Mouse (Mus musculus) thymus, postnatal 25 days (tissue): ENCODE measurements around the gene Napsa.

Experiments
- DNase-seq: peaks from one replicate; pipeline ENCODE4 v3.0.0; 2022

The Napsa gene

DNA sequence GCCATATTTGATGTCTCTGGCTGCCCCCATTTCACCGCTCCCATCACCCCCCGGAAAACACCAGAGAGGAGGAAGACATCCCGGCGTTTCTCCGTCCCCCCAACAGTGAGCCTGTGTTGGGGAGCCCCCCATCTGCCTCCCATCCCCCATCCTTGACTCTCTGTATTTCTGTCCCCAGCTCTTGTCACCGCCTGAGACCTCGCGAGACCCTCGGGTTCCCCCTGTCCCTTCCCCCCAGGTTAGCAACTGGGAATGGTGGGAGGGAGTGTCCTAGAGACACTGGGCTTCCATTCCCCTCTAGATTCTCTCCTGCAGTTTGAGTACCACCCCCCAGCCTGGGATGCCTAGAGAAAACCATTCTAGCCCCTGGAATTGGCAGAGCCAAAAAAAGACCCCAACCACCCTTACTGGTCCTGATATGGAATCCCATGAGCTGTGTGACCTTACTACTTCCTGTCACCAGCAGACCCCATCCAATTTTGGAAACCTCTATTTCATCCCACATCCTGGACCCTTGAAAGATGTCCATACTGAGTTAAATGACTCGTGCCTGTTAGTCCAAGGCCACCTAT is 28.6 kb downstream of the Napsa start:
- no peak for DNase-seq

- DNase-seq, result no peak
Measured at GRCm38 (mm10) chr7:44601646-44602045, 29.5 kb downstream of the Napsa start.

DNA sequence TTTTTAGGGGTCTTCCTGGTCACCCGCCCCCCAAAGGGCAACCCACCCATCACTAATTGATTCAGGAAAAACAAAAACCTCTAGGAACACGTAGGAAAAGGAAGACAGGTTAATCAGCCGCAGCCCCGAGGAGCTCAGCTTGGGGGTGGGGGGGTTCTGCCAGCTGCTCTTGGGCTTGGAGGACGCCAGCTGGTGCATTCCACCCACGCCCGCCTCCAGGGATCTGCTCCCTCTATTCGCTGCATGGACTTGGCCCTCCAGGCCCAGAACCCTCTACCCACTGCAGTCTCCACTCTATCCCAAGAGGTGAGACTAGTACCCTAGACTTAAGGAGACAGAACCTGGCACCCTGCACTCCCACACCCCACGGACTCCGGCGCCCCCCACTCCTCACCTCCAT is 30.3 kb downstream of the Napsa start:
- DNase-seq, result no peak

DNA sequence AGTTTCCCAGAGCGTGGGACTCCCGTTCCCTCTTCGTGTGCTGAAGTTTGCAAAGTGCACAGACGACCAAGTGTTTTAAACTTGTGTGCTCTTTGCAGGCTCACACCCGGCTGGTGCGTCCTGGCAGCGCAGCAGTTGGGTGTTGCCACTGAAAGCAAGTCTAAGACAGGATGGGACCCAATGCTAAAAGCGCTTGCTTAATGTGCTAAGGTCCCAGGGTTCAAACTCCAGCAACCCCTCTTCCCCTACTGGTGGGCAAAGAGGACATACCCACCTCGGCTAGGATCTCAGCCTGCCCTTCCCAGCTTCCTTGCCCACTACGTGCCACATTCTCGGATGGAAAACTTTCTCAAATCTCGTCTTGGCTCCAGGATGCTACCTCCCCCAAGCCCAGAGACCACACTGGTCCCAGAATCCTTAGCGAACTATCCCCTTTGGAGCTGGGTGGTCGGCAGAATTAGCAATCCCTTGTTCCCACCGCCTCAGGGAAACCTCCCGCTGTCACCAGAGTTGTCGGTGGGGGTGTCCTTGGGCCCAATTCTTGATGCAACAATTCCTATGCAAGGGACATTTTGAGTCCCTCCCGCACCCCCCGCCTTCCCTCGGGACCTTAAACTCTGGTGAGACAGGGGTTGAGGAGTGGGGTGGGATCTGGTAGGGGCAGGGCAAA is 31.1 kb downstream of the Napsa start:
- DNase-seq, result no peak

GRCm38 (mm10) chr7:44604139-44604606 is 32.0 kb downstream of the Napsa start:
- DNase-seq, result no peak

DNA sequence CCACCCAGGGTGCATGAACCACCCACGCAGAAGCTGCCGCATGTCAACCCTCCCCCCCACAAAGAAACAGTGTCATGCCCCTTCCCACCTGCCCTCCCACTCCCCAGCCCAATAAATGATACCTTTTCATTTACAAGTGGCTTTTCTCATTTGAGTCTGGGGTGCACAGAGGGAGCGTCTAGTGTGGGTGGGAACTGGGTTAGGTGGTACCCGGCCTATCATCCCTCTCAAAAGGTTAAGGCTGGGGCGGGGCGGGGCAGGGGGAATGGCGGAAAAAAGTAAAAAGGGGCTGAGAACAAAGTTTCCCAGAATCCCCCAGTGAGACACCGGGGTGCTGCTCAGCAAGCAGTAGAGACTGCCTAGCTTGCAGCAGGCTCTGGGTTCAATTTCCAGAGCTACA is 32.4 kb downstream of the Napsa start:
- DNase-seq, result no peak

DNA sequence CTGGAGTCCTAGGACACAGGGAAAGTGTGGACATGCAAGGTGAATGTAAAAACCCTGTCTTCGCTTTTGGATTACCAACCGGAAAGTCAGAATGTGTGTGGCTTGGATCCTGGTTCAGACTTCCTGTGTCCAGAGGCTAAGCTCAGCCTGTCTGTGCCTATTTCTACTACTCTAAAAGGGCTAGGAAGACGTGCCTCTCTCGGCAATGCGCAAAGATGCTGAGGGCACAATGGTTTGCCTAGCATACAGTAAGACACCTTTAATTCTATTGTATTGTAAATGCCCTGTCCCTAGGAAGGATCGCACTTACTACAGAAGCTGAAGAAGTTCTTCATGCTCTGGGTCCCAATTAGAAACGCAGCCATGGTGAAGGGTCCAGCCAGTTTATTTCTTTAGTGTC is 33.3 kb downstream of the Napsa start:
- no peak for DNase-seq

DNA sequence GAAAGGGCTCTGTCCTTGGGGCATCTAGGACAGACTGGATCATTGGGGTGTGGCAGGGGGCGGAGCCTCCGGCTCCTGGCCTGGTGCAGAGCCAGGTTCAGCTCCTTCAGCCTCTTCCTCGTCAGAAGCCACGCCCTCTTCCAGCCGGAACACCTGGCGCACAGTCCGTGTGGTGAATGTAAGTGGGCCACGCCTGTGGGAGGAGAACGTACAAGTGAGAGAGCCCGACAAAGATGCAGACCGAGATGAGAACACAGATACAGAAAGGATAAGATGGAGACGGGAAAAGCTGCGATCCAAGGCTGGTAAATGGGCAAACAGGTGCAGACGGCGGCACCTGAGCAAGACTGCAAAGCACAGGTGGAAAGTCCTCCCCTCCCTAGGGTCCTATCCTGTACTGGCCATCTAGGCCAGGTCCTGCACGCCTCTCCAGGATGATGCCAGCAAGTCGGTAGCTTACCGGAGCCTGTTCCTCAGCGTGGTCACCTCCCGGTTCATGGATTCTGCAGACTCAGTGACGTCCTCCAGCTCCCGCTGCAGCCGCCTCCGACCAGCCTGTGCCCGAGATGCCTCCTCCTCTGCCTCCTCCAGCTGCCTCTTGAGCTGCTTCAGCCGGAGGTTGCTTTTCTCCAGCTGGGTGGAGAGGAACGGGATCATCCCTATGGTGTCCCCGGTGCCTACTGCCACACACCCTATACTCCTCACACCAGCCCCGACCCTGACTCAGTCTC is 34.2 kb downstream of the Napsa start:
- no peak for DNase-seq

DNA sequence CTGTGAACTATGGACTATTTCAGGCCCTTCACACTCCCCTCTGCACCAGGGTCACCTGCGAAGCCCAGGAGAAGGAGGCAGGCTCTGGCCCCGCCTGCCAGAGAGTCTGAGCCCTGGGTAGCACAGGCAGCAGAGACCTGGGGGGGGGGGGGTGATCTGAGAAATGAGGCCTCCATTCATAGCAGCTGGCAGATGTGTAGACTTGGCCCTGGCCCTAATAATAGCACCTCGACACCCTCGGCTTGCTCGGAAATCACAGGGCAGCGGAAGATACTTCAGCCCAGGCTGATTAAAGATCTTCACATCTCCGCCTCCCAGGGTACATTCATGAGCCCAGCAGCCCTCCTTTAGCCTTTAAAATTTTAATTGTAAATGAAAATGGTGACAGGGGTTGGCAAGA is 40.0 kb downstream of the Napsa start:
- no peak for DNase-seq

DNA sequence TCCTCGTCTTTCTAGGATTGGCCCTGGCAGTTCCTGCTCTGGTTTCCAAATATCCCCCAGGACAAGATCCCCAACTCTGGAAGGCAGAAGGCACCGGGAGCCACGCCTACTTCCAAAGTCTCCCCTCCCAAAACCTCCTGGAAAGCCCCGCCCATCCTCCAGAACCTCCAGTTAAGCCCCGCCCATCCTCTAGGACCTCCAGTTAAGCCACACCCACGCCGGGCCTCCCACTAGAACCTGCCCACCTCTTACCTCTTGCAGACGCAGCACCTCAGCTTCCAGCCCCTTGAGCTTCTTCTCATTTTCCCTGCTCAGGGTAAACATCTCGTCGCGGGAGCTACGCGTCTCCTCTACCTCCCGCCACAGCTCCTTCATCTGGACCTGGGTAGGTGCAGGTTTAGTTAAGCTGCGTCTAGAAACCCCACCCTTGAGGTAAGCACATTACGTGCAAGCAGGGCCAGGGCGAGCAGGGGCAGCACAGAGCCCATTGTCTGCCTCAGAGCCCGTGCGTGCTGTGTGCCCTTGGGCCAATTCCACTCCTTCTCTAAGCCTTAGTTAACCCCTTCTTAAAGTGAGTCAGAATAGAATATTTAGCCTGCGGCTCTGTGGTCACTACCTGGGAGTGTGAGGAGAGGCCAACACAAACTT is 42.0 kb downstream of the Napsa start:
- DNase-seq, result no peak

GRCm38 (mm10) chr7:44615309-44615708 is 43.1 kb downstream of the Napsa start:
- DNase-seq, result no peak

GRCm38 (mm10) chr7:44615987-44616386 is 43.8 kb downstream of the Napsa start:
- DNase-seq, result no peak

- DNase-seq, result no peak
Measured at GRCm38 (mm10) chr7:44617059-44617458, 44.9 kb downstream of the Napsa start.

- DNase-seq, result no peak
Measured at GRCm38 (mm10) chr7:44623714-44624542, 51.7 kb downstream of the Napsa start.

GRCm38 (mm10) chr7:44624543-44624826 is 52.3 kb downstream of the Napsa start:
- DNase-seq, result no peak

GRCm38 (mm10) chr7:44624828-44625227 is 52.6 kb downstream of the Napsa start:
- DNase-seq, result no peak

- DNase-seq, result no peak
Measured at GRCm38 (mm10) chr7:44625241-44626067, 53.3 kb downstream of the Napsa start.

DNA sequence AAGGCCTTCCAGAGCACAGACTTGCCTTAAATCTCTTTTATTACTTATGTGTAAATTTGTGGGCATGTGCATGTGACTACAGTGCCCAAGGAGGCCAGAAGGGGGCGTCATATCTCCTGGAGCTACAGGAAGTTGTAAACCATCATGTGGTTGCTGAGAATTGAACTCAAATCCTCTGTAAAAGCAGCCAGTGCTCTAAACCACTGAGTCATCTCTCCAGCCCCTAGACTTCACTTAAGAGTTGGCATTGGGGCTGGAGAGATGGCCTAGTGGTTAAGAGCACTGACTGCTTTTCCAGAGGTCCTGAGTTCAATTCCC is 53.8 kb downstream of the Napsa start:
- DNase-seq, result no peak

GRCm38 (mm10) chr7:44626966-44627365 is 54.8 kb downstream of the Napsa start:
- no peak for DNase-seq

DNA sequence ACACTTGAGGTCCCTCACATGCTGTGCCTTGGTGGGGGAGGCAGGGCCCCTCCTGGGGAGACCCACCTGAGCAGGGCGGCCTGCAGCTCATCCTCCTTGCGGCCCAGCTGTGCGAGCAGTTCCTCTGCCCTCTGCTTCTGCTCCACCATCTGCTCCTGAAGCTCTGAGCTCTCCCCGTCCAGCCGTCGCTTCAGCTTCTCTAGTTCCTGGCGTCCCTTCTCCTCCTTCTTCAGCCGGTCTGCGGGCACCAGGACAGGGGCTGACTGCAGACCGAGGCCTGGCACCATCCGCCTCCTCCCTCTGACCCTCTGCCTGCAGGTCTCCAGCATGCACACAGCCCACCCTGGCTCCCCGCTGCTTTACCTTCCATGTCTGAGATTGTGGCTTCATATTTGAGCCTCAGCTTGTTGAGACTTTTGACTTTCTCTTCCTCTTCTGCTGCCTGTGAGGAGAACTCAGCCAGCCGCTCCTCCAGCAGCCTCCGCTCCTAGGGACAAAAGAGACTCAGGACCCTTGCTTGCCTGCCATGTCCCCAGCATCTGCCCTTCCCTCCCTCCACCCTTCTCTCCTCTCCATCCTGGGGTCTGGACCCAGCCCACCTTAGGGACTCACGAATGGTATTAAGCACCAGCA is 56.3 kb downstream of the Napsa start:
- DNase-seq, result no peak

DNA sequence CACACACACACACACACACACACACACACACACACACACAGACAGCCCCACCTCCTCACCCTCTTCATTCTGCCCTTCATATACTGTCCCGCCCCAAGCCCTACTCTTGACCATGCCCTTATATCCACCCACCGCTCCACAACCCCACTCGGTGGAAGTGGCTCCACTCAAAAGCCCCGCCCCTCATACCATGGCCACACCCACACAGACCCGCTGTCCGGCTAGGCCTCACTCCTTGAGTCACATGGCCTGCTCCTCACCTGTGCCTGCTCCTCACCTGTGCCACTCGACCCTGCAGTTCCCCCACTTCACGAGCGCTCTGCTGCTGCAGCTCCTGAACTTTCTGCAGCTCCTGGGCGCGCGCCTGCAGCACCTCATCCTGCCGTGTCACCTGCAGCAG is 58.3 kb downstream of the Napsa start:
- DNase-seq, result no peak

DNA sequence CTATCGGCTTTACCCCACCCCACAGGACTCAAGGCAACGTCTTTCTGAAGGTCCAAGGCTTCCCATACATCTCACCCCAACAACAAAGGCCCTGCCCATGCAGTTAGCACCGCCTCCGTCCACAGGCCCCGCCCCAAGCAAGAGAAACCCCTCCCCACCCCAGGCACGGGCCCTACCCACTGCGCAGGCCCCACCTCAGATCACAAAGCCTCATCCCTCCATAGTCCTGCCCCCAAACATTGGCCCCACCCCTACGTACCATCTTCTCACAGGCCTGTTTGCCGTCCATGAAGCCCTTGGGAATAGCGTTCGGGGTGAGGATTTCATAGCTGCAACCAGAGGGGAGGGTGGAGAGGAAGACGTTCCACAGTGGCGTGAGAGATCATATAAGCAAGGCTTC is 60.5 kb downstream of the Napsa start:
- no peak for DNase-seq
